Mouse (Mus musculus) neural tube, embryonic 13.5 days (tissue): Measurements from ENCODE around the gene Apol6. TPM values are rescaled to one million over a fixed set of nuclear protein-coding genes. Genes with fewer than 3 reads are reported as not detected.

Experiments
- ATAC-seq: fragments of 200-750 bp; cut with Nextera tagmentation; 2 replicates; pipeline ENCODE4 v1.8.0; 2017; ENCODE audit warnings: low read depth, mild to moderate bottlenecking, moderate TSS enrichment, moderate library complexity
- H3K27ac ChIP-seq: fragments of 300-500 bp; sonication (generic); replicated peaks from 2 replicates; pipeline ENCODE4 v1.5.1; 2015; ENCODE audit warnings: moderate library complexity, mild to moderate bottlenecking, inconsistent platforms
- H3K27me3 ChIP-seq: fragments of 300-500 bp; sonication (generic); 2 replicates; pipeline ENCODE4 v1.6.1; 2015; ENCODE audit warnings: mild to moderate bottlenecking, inconsistent platforms
- H3K36me3 ChIP-seq: fragments of 300-500 bp; sonication (generic); 2 replicates; pipeline ENCODE4 v1.6.1; 2015; ENCODE audit warnings: mild to moderate bottlenecking, inconsistent platforms
- H3K4me1 ChIP-seq: fragments of 300-500 bp; sonication (generic); replicated peaks from 2 replicates; pipeline ENCODE4 v1.6.1; 2015; ENCODE audit warnings: inconsistent platforms
- H3K4me2 ChIP-seq: fragments of 300-500 bp; sonication (generic); 2 replicates; pipeline ENCODE4 v1.6.1; 2015; ENCODE audit warnings: inconsistent platforms, mild to moderate bottlenecking, moderate library complexity
- H3K4me3 ChIP-seq: fragments of 300-500 bp; sonication (generic); 2 replicates; pipeline ENCODE4 v1.5.1; 2015; ENCODE audit warnings: mild to moderate bottlenecking, inconsistent platforms
- H3K9ac ChIP-seq: fragments of 300-500 bp; sonication (generic); 2 replicates; pipeline ENCODE4 v1.6.1; 2015; ENCODE audit warnings: moderate library complexity, mild to moderate bottlenecking, inconsistent platforms
- H3K9me3 ChIP-seq: fragments of 300-500 bp; sonication (generic); 2 replicates; pipeline ENCODE4 v1.6.1; 2016; ENCODE audit warnings: inconsistent platforms
- WGBS: fragments of 180-500 bp; shearing (Covaris S2); methylation state at CpG from one replicate; pipeline ENCODE4 v1.1.7; 2015; 5-methylcytosine and 5-hydroxymethylcytosine counted together
- polyA plus RNA-seq: library from polyadenylated mRNA; unstranded; fragments of >200 nt; fragmentation: Nextera tagmentation; extraction: Ambion mirVana; gene quantifications from 2 replicates; pipeline ENCODE4 v1.2.1, GENCODE M21; 2015

Gene Apol6
- polyA plus RNA-seq, 1 experiment from 2014 or later, result not detected

- 69% methylated on average over 6 of the region's 6 CpGs for WGBS
- no peaks in the 10 kb centered on the region for H3K9me3 ChIP-seq
- no peak for ATAC-seq
These were observed 25.7 kb upstream of the Apol6 start for GRCm38 (mm10) chr15:77018740-77019340.

GRCm38 (mm10) chr15:77019533-77019932 is 25.0 kb upstream of the Apol6 start:
- Histone ChIP-seq H3K9me3 (no peaks in the 10 kb centered on the region), H3K4me1 (peaks cover 4% of the 10 kb centered on the region), H3K4me2 (no peak overlapping the region), H3K27ac (no peak overlapping the region), H3K9ac (no peak overlapping the region), H3K4me3 (no peak overlapping the region), H3K36me3 (no peaks in the 10 kb centered on the region), H3K27me3 (no peaks in the 10 kb centered on the region)
- WGBS, result 82% methylated on average over 7 of the region's 7 CpGs
- ATAC-seq, result no peak

More at GRCm38 (mm10) chr15:77018740-77019340, 25.7 kb upstream of the Apol6 start:
- H3K27ac ChIP-seq, result no peak overlapping the region
- H3K36me3 ChIP-seq, result no peaks in the 10 kb centered on the region
- H3K9ac ChIP-seq, result no peak overlapping the region
- no peaks in the 10 kb centered on the region for H3K27me3 ChIP-seq
- peaks cover 11% of the 10 kb centered on the region for H3K4me1 ChIP-seq
- no peak overlapping the region for H3K4me2 ChIP-seq
- H3K4me3 ChIP-seq, result no peak overlapping the region

- WGBS, result 87% methylated on average over 4 of the region's 4 CpGs
- Histone ChIP-seq H3K4me1 (no peaks in the 10 kb centered on the region), H3K27ac (no peak overlapping the region), H3K27me3 (no peaks in the 10 kb centered on the region), H3K9me3 (no peaks in the 10 kb centered on the region), H3K9ac (no peak overlapping the region), H3K4me3 (no peak overlapping the region), H3K4me2 (no peak overlapping the region), H3K36me3 (no peaks in the 10 kb centered on the region)
- no peak for ATAC-seq
These were observed 24.4 kb upstream of the Apol6 start for GRCm38 (mm10) chr15:77020136-77020535.

GRCm38 (mm10) chr15:77021056-77021455 is 23.5 kb upstream of the Apol6 start:
- Histone ChIP-seq H3K4me2 (no peak overlapping the region), H3K27ac (no peak overlapping the region), H3K4me1 (peaks cover 9% of the 10 kb centered on the region), H3K9ac (no peak overlapping the region), H3K27me3 (no peaks in the 10 kb centered on the region), H3K9me3 (no peaks in the 10 kb centered on the region), H3K36me3 (no peaks in the 10 kb centered on the region), H3K4me3 (no peak overlapping the region)
- ATAC-seq, result no peak
- WGBS, result 92% methylated on average over 3 of the region's 3 CpGs

DNA sequence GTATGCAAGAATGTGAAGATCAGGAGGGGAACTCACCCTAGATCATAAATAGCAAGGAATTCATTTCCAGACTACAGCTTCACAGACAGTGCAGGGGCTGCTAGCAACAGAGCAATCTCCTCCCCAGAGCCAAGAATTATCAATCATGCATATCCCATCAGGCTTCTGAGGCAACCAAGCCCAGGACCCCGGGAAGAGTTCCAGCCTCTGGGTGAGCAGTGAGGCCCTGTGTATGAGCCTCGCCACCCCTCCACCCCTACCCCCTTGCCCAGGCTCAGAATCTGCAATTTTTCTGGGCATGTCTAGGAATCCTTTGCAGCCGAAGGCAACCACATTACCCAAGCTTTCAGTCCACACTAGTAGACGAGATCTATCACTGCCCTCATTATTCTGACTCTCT is 22.7 kb upstream of the Apol6 start:
- Histone ChIP-seq H3K9ac (no peak overlapping the region), H3K27me3 (no peaks in the 10 kb centered on the region), H3K9me3 (no peaks in the 10 kb centered on the region), H3K4me1 (peaks cover 14% of the 10 kb centered on the region), H3K4me3 (no peak overlapping the region), H3K27ac (no peak overlapping the region), H3K4me2 (no peak overlapping the region), H3K36me3 (no peaks in the 10 kb centered on the region)
- 81% methylated on average over 4 of the region's 4 CpGs for WGBS
- ATAC-seq, result no peak

DNA sequence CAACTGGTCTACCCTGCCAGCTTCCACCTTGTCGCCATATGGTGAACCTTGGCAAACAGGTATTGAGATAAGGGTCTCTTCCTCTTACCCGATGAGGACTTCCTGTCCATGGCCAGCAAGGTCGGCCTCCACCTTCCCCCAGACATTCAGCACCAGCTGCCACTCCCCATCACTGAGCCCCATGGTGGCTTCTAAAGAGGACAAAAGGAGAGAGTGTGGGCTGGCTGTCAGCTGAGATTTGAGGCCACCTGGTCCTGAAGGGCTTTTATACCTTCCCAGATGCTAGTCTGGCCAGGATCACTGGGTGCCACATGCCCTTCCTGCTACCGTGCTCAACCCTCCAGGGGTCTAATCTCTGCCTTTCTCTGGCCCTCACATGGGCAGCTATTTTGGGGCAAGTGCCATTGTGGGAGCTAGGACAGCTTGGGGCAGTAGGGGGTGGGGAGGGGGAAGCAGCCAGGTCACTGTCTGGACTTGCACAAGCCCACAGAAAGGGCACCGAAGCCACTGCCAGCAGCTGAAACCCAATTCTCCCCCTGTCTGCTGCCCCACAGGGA is 22.1 kb upstream of the Apol6 start:
- Histone ChIP-seq H3K9me3 (no peaks in the 10 kb centered on the region), H3K4me2 (no peak overlapping the region), H3K9ac (no peak overlapping the region), H3K27me3 (no peaks in the 10 kb centered on the region), H3K36me3 (no peaks in the 10 kb centered on the region), H3K4me1 (peaks cover 14% of the 10 kb centered on the region), H3K27ac (no peak overlapping the region), H3K4me3 (no peak overlapping the region)
- ATAC-seq, result no peak
- WGBS, result 77% methylated on average over 5 of the region's 5 CpGs

GRCm38 (mm10) chr15:77025884-77026583 is 18.5 kb upstream of the Apol6 start:
- Histone ChIP-seq H3K9ac (no peak overlapping the region), H3K27ac (no peak overlapping the region), H3K9me3 (no peaks in the 10 kb centered on the region), H3K4me1 (peaks cover 18% of the 10 kb centered on the region), H3K4me2 (no peak overlapping the region), H3K4me3 (no peak overlapping the region), H3K27me3 (no peaks in the 10 kb centered on the region), H3K36me3 (no peaks in the 10 kb centered on the region)
- ATAC-seq, result 0 out of 2 replicates have a peak, but pooled peaks have one; percentile 36
- 65% methylated on average over 5 of the region's 5 CpGs for WGBS

DNA sequence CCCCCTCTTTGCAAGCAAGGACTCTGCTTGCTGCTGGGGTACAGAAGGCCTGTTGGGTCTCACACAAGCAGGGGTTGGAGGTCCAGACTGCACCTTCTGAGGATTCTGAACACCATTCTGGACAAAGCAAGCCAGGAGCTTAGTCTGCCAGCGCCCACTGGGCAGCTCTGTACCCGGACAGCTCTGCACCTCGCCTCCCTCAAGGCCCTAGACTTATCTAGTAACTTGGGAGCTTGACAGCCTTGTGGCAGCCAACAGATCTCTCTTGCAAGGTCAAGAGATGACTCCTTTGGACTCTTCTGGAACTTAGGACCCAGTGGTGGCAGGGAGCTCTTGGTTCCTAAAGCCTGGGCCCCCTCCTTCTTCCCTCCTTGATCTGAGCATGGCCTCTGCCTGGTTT is 17.4 kb upstream of the Apol6 start:
- Histone ChIP-seq H3K27me3 (no peaks in the 10 kb centered on the region), H3K4me1 (peaks cover 18% of the 10 kb centered on the region), H3K36me3 (no peaks in the 10 kb centered on the region), H3K27ac (no peak overlapping the region), H3K4me3 (no peak overlapping the region), H3K9me3 (no peaks in the 10 kb centered on the region), H3K4me2 (no peak overlapping the region), H3K9ac (no peak overlapping the region)
- ATAC-seq, result no peak
- 87% methylated on average over 3 of the region's 3 CpGs for WGBS

GRCm38 (mm10) chr15:77027675-77028074 is 16.9 kb upstream of the Apol6 start:
- H3K27ac ChIP-seq, result no peak overlapping the region
- no peak overlapping the region for H3K4me3 ChIP-seq
- no peaks in the 10 kb centered on the region for H3K9me3 ChIP-seq
- no peak overlapping the region for H3K9ac ChIP-seq
- H3K27me3 ChIP-seq, result no peaks in the 10 kb centered on the region
- peaks cover 18% of the 10 kb centered on the region for H3K4me1 ChIP-seq
- no peaks in the 10 kb centered on the region for H3K36me3 ChIP-seq
- no peak for ATAC-seq
- H3K4me2 ChIP-seq, result no peak overlapping the region
- 74% methylated on average over 6 of the region's 6 CpGs for WGBS

DNA sequence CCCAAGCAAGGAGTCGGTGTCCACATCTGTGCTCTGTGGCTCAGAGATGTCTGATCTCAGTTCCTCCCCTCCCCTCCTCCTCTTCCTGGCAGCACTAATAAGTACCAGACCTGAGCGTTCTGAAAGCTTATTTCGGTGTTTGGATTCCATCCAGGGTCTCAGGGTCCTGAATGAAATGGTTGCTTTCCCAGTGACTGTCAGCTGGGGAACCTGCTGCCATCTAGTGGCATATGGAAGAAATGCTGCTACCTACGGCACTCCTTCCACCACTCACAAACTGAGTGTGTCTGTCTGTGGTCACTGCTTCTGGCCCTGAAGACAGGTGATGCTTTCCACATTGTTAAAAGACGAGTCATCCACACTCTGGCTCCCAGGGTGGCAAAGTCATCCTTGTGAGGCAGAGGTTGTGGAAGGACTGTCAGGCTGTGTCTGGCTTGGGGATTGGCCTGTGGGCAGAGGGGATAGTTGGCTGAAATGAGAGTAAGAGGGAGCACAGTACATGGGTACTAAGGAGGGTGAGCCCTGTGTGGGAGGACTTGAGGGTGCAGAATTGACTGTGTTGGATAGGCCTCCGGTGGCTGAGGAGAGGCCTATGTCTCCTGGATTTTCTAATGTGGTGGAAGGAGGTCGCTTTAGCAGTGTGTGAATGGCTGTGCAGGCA is 15.1 kb upstream of the Apol6 start:
- H3K36me3 ChIP-seq, result no peaks in the 10 kb centered on the region
- H3K27me3 ChIP-seq, result no peaks in the 10 kb centered on the region
- H3K4me2 ChIP-seq, result no peak overlapping the region
- H3K4me1 ChIP-seq, result peaks cover 18% of the 10 kb centered on the region
- H3K9me3 ChIP-seq, result no peaks in the 10 kb centered on the region
- ATAC-seq, result peak; percentile 44
- WGBS, result 34% methylated on average over 7 of the region's 7 CpGs
- no peak overlapping the region for H3K9ac ChIP-seq
- no peak overlapping the region for H3K4me3 ChIP-seq
- peak overlapping the region; percentile 46; the same call in 1 of the 2 replicates for H3K27ac ChIP-seq

- Histone ChIP-seq H3K9ac (no peak overlapping the region), H3K4me3 (no peak overlapping the region), H3K27me3 (no peaks in the 10 kb centered on the region), H3K36me3 (no peaks in the 10 kb centered on the region), H3K27ac (no peak overlapping the region), H3K9me3 (no peaks in the 10 kb centered on the region), H3K4me2 (no peak overlapping the region), H3K4me1 (peaks cover 10% of the 10 kb centered on the region)
- ATAC-seq, result no peak
- WGBS, result 65% methylated on average over 3 of the region's 3 CpGs
These were observed 13.3 kb upstream of the Apol6 start for GRCm38 (mm10) chr15:77031271-77031670.

GRCm38 (mm10) chr15:77034526-77034925 is 10.0 kb upstream of the Apol6 start:
- H3K4me1 ChIP-seq, result peaks cover 22% of the 10 kb centered on the region
- no peak overlapping the region for H3K4me2 ChIP-seq
- H3K9ac ChIP-seq, result no peak overlapping the region
- no peak overlapping the region for H3K4me3 ChIP-seq
- no peaks in the 10 kb centered on the region for H3K27me3 ChIP-seq
- WGBS, result 78% methylated on average over 6 of the region's 6 CpGs
- no peak overlapping the region for H3K27ac ChIP-seq
- H3K36me3 ChIP-seq, result no peaks in the 10 kb centered on the region
- ATAC-seq, result no peak
- H3K9me3 ChIP-seq, result no peaks in the 10 kb centered on the region
